Mouse (Mus musculus) layer of hippocampus, adult 9-11 months (tissue): ENCODE results near the gene Nt5dc3.

Experiments used
- DNase-seq: peaks from one replicate; pipeline ENCODE4 v3.0.0; 2022

The Nt5dc3 gene

GRCm38 (mm10) chr10:86821014-86821413, 42.2 kb downstream of the Nt5dc3 start:
- no peak for DNase-seq

GRCm38 (mm10) chr10:86824093-86824492, 45.3 kb downstream of the Nt5dc3 start:
- no peak for DNase-seq

- DNase-seq, result no peak
Observed at GRCm38 (mm10) chr10:86824871-86825270, 46.1 kb downstream of the Nt5dc3 start.

GRCm38 (mm10) chr10:86825871-86826522, 47.2 kb downstream of the Nt5dc3 start:
- no peak for DNase-seq

GRCm38 (mm10) chr10:86826929-86827328, 48.1 kb downstream of the Nt5dc3 start:
- DNase-seq, result no peak

GRCm38 (mm10) chr10:86828221-86829135, 49.7 kb downstream of the Nt5dc3 start:
- no peak for DNase-seq

GRCm38 (mm10) chr10:86829515-86829914, 50.7 kb downstream of the Nt5dc3 start:
- DNase-seq, result no peak

- no peak for DNase-seq
Observed at GRCm38 (mm10) chr10:86836784-86837183, 58.0 kb downstream of the Nt5dc3 start.

GRCm38 (mm10) chr10:86838827-86839226, 60.0 kb downstream of the Nt5dc3 start:
- DNase-seq, result no peak

GRCm38 (mm10) chr10:86842659-86843058, 63.9 kb downstream of the Nt5dc3 start:
- DNase-seq, result peak; percentile 56

- no peak for DNase-seq
Observed at GRCm38 (mm10) chr10:86846926-86847467, 68.2 kb downstream of the Nt5dc3 start.

- DNase-seq, result no peak
Observed at GRCm38 (mm10) chr10:86849087-86849486, 70.3 kb downstream of the Nt5dc3 start.

GRCm38 (mm10) chr10:86849508-86849907, 70.7 kb downstream of the Nt5dc3 start:
- DNase-seq, result no peak

- DNase-seq, result no peak
Observed at GRCm38 (mm10) chr10:86852160-86852559, 73.4 kb downstream of the Nt5dc3 start.

- peak; percentile 28 for DNase-seq
Observed at GRCm38 (mm10) chr10:86853433-86853832, 74.6 kb downstream of the Nt5dc3 start.

- DNase-seq, result no peak
Observed at GRCm38 (mm10) chr10:86860396-86860795, 81.6 kb downstream of the Nt5dc3 start.

GRCm38 (mm10) chr10:86862496-86862895, 83.7 kb downstream of the Nt5dc3 start:
- no peak for DNase-seq

GRCm38 (mm10) chr10:86863429-86863828, 84.6 kb downstream of the Nt5dc3 start:
- DNase-seq, result no peak

GRCm38 (mm10) chr10:86872121-86872520, 93.3 kb downstream of the Nt5dc3 start:
- no peak for DNase-seq

- no peak for DNase-seq
Observed at GRCm38 (mm10) chr10:86872591-86872990, 93.8 kb downstream of the Nt5dc3 start.

- DNase-seq, result no peak
Observed at GRCm38 (mm10) chr10:86878721-86879120, 99.9 kb downstream of the Nt5dc3 start.

GRCm38 (mm10) chr10:86880071-86880806, 101.4 kb downstream of the Nt5dc3 start:
- DNase-seq, result no peak

GRCm38 (mm10) chr10:86881448-86881847, 102.6 kb downstream of the Nt5dc3 start:
- DNase-seq, result no peak
